Mouse (Mus musculus) embryonic fibroblast, embryonic 13.5 days (primary cell): ENCODE measurements around the gene Fam222b. TPM values are rescaled to one million over a fixed set of nuclear protein-coding genes. Genes with fewer than 3 reads are reported as not detected.

ENCODE experiments used
- H3K27ac ChIP-seq: 2 replicates; pipeline ENCODE4 v1.5.1; 2012; ENCODE audit warnings: low read length, control low read depth, inconsistent platforms; ENCODE audit not compliant: insufficient read depth
- H3K4me1 ChIP-seq: 2 replicates; pipeline ENCODE4 v1.6.1; 2011; ENCODE audit warnings: low read length; ENCODE audit not compliant: control insufficient read depth, insufficient read depth
- H3K4me3 ChIP-seq: 2 replicates; pipeline ENCODE4 v1.5.1; 2011; ENCODE audit warnings: mild to moderate bottlenecking, control low read depth, low read length; ENCODE audit not compliant: insufficient read depth
- CTCF ChIP-seq: IDR thresholded peaks from 2 replicates; pipeline ENCODE4 v1.5.1; 2011; ENCODE audit warnings: mild to moderate bottlenecking, control low read depth, low read length, moderate library complexity, borderline replicate concordance; ENCODE audit not compliant: insufficient read depth
- POLR2A ChIP-seq: IDR thresholded peaks from 2 replicates; pipeline ENCODE4 v1.6.1; 2011; ENCODE audit warnings: low read depth, mild to moderate bottlenecking, control low read depth, low read length, moderate library complexity
- polyA plus RNA-seq: library from polyadenylated mRNA; stranded (reverse); fragments of >200 nt; gene quantifications from 2 replicates; pipeline ENCODE4 v1.2.4, GENCODE M21; 2011; ENCODE audit warnings: low read depth; ENCODE audit not compliant: missing spikeins, insufficient read length

Fam222b gene
- polyA plus RNA-seq, 1 experiment = 10.2 TPM

DNA sequence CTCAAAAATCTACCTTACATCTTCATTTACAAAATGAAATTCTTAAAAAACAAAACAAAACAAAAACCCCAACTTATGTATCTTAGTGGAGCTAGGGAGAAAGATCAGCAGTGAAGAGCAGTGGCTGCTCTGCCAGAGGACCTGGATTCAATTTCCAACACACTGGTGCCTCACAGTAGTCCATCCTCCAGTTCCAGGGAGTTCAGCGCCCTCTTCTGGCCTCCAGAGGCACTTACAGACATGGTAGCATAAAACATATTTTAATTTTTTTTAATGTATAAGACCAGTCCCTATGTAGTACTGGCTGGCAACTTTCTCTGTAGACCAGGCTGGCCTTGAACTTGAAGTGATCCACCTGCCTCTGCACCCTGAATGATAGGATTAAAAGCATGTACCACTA is 56.7 kb downstream of the Fam222b start:
- TF ChIP-seq POLR2A (no peak), CTCF (peak; percentile 39; the same call in 1 of the 2 replicates)
- no peak overlapping the region for H3K4me3 ChIP-seq
- H3K4me1 ChIP-seq = 0 out of 2 replicates have a peak, but pooled peaks cover 9% of the 10 kb centered on the region
- H3K27ac ChIP-seq = no peak overlapping the region

DNA sequence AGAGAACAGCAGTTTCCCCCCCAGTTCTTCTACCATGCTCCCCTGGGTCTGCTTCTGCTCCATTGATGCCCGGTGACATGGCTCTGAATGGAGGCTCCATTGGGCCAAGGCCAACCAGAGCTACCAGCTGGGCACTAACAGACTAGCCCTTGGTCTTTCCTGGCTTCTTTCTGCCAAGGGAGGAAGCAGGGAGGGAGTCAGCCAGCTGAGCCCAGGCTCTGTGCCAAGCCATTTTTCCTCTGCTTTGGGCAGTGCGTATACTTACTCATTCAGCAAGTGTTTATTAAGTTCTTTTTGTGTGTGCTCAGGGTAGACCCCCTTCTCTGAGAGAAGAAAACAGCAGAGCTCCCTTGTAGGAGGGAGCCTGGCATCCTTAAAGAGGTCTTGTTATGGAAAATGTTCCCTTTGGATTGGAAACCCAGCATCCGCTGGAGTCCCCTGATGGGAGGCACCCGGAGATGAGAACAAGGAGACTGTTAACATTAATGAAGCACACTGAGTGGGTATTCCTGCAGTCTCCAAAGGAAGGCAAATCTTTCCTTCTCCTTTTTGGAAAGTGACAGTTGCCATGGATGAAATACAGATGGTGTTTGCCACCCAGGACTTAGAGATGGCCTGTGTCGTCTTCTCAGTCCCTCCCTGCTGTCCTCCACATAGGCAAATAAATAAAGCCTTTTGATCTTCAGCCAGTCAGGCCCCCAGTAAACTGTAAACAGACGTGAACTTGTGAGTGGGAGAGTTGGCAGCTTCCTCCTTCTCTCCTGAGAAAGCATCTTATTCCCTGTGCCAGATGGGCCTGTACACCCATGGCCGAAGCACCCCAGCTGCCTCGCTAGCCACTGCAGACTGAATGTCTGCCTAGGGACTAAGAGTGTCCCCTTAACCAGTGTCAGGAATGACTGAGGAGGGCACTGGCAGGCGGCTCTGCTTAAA is 58.1 kb downstream of the Fam222b start:
- H3K27ac ChIP-seq = no peak overlapping the region; the same call in 1 of the 2 replicates
- no peak overlapping the region for H3K4me3 ChIP-seq
- H3K4me1 ChIP-seq = 0 out of 2 replicates have a peak, but pooled peaks cover 5% of the 10 kb centered on the region
- TF ChIP-seq CTCF (no peak), POLR2A (no peak)

- H3K27ac ChIP-seq = no peak overlapping the region
- TF ChIP-seq POLR2A (no peak), CTCF (no peak)
- H3K4me3 ChIP-seq = no peak overlapping the region
- 0 out of 2 replicates have a peak, but pooled peaks cover 5% of the 10 kb centered on the region for H3K4me1 ChIP-seq
Measured at GRCm38 (mm10) chr11:78153778-78154177, 59.3 kb downstream of the Fam222b start.

GRCm38 (mm10) chr11:78155674-78156073 is 61.2 kb downstream of the Fam222b start:
- no peak overlapping the region for H3K4me3 ChIP-seq
- H3K4me1 ChIP-seq = 0 out of 2 replicates have a peak, but pooled peaks cover 5% of the 10 kb centered on the region
- H3K27ac ChIP-seq = no peak overlapping the region
- TF ChIP-seq POLR2A (no peak), CTCF (no peak)

DNA sequence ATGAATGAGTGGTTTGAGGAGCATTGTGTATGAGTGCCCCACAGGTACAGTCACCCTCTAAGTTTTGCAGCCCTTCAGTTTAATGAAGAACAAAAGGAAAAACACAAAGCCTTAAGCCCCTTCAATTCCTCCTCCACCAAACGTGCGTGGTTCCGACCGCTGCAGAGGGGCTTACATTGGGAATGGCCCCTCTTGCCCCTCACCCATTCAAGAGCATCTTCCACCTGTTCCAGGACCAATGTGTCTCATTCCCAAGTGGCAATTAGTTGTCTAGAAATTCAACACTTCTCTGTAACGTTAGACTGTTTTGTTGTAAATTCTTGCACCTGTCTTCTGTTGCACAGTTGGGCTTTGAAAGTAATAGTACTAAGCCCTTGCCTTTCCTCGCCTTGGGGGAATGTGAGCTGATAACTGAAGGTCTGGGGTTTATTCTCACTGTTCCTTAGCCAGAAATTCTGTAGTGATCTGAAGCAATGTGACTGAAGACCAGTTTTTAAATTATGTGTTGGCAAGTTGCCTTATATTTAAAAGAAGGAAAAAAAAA is 61.8 kb downstream of the Fam222b start:
- no peak overlapping the region for H3K4me3 ChIP-seq
- no peak overlapping the region for H3K27ac ChIP-seq
- H3K4me1 ChIP-seq = 0 out of 2 replicates have a peak, but pooled peaks cover 5% of the 10 kb centered on the region
- TF ChIP-seq POLR2A (no peak), CTCF (no peak)

DNA sequence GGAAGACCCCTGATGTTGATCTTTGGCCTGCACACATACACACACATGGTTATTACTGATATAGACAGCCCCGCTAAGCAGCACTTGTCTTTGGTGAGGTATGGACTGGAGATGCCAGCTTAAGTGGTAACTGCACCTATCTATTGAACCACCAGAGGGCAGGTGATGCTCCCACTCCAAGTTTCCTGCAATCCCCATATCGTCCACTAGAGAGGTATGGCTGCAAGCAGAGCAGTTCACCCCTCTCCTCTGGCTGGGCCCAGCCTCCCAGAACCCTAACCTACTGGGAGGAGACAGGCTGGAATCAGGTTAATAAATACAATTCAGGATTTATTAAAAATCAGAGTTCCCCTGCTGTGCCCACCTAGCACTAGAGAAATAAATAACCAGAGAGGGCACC is 64.6 kb downstream of the Fam222b start:
- no peak overlapping the region for H3K27ac ChIP-seq
- TF ChIP-seq POLR2A (no peak), CTCF (peak; percentile 85)
- no peak overlapping the region for H3K4me3 ChIP-seq
- H3K4me1 ChIP-seq = peaks cover 9% of the 10 kb centered on the region; the same call in 1 of the 2 replicates

GRCm38 (mm10) chr11:78159557-78159956 is 65.1 kb downstream of the Fam222b start:
- Histone ChIP-seq H3K4me1 (peaks cover 9% of the 10 kb centered on the region; the same call in 1 of the 2 replicates), H3K27ac (no peak overlapping the region), H3K4me3 (no peak overlapping the region)
- TF ChIP-seq CTCF (no peak), POLR2A (no peak)

DNA sequence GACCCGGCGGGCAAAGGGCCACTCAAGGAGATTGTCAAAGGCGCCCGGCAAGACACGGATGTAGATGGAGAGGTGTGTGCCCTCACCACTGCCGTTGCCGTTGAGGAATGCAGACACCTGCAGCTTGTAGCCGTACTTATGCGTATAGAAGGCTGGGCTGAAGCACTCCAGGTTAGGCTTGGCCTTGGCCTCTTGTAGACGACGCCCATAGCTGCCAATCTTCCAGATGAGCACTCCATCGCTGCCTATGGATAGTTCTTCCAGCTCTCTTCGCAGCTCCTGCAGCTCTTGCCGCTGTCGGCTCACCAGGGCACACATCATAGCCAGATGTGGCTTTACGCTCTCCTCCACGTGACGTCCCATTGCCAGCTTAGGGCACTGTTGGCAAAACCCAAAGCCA is 65.7 kb downstream of the Fam222b start:
- Histone ChIP-seq H3K4me1 (peaks cover 9% of the 10 kb centered on the region; the same call in 1 of the 2 replicates), H3K27ac (no peak overlapping the region), H3K4me3 (no peak overlapping the region)
- no peak for TF ChIP-seq POLR2A
- no peak for TF ChIP-seq CTCF

DNA sequence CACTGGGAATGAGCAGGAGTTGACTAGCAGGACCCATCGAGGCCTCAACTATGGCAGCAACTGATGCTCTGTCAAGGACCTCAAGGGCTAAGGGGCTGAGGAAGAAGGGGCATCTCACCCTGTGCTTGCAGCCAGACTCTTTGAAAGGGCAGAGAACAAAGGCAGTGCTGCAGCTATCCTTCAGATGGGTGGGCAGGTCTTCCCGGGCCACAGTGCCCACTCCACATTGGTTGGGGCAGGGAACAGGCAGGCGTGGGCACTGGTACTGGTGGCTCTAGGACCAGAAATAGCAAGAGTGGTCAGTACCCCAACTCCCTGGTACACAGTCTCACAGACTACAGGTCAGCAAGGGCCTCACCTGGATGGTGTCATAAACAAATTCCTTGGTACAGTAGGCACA is 66.2 kb downstream of the Fam222b start:
- H3K4me3 ChIP-seq = no peak overlapping the region
- H3K4me1 ChIP-seq = peaks cover 9% of the 10 kb centered on the region; the same call in 1 of the 2 replicates
- TF ChIP-seq CTCF = no peak
- no peak for TF ChIP-seq POLR2A
- H3K27ac ChIP-seq = no peak overlapping the region

DNA sequence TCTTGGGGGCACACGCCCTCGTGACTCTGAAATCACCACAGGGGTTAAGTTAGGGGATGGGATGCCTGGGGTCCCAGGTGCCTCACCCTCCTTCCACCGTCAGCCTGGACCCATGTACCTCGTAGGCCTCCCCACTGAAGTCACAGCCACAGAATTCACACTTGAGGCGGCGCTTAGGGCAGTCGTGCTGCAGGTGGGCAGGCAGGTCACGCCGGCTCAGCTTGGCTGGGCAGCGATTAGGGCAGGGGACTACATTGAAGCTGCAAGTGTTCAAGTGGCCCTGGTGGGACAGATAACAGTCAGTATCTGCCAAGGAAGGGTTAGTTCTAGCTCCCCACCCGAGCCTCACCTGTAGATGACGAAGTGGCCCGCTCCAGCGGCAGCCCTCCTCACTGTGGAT is 66.7 kb downstream of the Fam222b start:
- no peak for TF ChIP-seq CTCF
- no peak for TF ChIP-seq POLR2A
- no peak overlapping the region for H3K27ac ChIP-seq

DNA sequence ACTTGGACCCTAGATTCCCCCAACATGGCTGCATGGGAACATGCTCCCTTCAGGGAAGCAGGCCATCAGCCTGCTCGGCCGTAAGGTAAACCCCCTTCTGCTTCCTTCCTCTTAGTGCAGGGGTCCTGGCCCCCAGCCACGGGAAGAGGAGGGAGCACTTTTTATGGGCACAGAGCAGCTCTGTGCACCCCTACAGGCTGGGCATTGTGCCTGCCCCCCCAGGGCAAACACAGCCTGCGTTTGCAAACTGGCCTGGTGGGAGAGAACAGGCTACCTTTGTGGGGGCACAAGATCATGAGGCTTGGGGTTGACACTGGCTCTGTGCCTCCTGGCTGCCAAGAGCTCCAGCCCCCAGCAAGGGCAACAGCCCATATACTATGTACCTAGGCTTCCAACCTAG is 67.5 kb downstream of the Fam222b start:
- Histone ChIP-seq H3K4me1 (peaks cover 14% of the 10 kb centered on the region), H3K4me3 (no peak overlapping the region), H3K27ac (no peak overlapping the region)
- TF ChIP-seq POLR2A (no peak), CTCF (no peak)

More for the DNA sequence above, 66.7 kb downstream of the Fam222b start:
- Histone ChIP-seq H3K4me1 (peaks cover 9% of the 10 kb centered on the region; the same call in 1 of the 2 replicates), H3K4me3 (no peak overlapping the region)
